Mouse (Mus musculus) ES-E14 (cell line): ENCODE measurements around the gene Hist1h1d. TPM values are rescaled to one million over a fixed set of nuclear protein-coding genes. Genes with fewer than 3 reads are reported as not detected.

Experiments
- DNase-seq: peaks from one replicate; pipeline ENCODE4 v3.0.0-alpha.2; 2013; ENCODE audit warnings: low read depth, low spot score
- H3K27ac ChIP-seq: 2 replicates; pipeline ENCODE4 v1.5.1; 2012; ENCODE audit warnings: low read depth, mild to moderate bottlenecking, low read length, moderate library complexity, mixed read lengths; ENCODE audit not compliant: poor library complexity, insufficient read depth, severe bottlenecking
- H3K36me3 ChIP-seq: 2 replicates; pipeline ENCODE4 v1.6.1; 2012; ENCODE audit warnings: mild to moderate bottlenecking, low read length, moderate library complexity, mixed read lengths; ENCODE audit not compliant: control insufficient read depth, poor library complexity, insufficient read depth, severe bottlenecking
- H3K4me1 ChIP-seq, 2 experiments: fragments of 150-350 bp in 1 of 2; sonication (generic) in 1 of 2; 2 replicates each; pipeline ENCODE4 v1.6.1; 2012; ENCODE audit warnings: low read length in 2 of 2, mild to moderate bottlenecking in 1 of 2, mixed read lengths in 1 of 2; ENCODE audit not compliant: control insufficient read depth in 2 of 2, insufficient read depth in 2 of 2, poor library complexity in 1 of 2
- H3K4me3 ChIP-seq, 2 experiments: fragments of 150-350 bp in 1 of 2; sonication (generic) in 1 of 2; 2 replicates each; pipeline ENCODE4 v1.5.1; 2012; ENCODE audit warnings: low read length in 2 of 2, low read depth in 1 of 2, mild to moderate bottlenecking in 1 of 2, mixed read lengths in 1 of 2; ENCODE audit not compliant: insufficient read depth in 1 of 2, poor library complexity in 1 of 2, severe bottlenecking in 1 of 2
- H3K9ac ChIP-seq: 2 replicates; pipeline ENCODE4 v1.6.1; 2012; ENCODE audit warnings: low read depth, mild to moderate bottlenecking, low read length, mixed read lengths; ENCODE audit not compliant: poor library complexity, insufficient read depth, severe bottlenecking
- H3K9me3 ChIP-seq: fragments of 150-350 bp; sonication (generic); 2 replicates; pipeline ENCODE4 v1.6.1; 2012; ENCODE audit warnings: low read depth, mild to moderate bottlenecking, low read length; ENCODE audit not compliant: control insufficient read depth, insufficient read depth
- CHD2 ChIP-seq: IDR thresholded peaks from 2 replicates; pipeline ENCODE4 v1.6.1; 2014; ENCODE audit warnings: mild to moderate bottlenecking, low read depth, low read length, inconsistent platforms
- HCFC1 ChIP-seq: IDR thresholded peaks from 2 replicates; pipeline ENCODE4 v1.6.1; 2012; ENCODE audit warnings: low read length, inconsistent platforms, borderline replicate concordance; ENCODE audit not compliant: insufficient read depth
- MAFK ChIP-seq: IDR thresholded peaks from 2 replicates; pipeline ENCODE4 v1.6.1; 2014; ENCODE audit warnings: mild to moderate bottlenecking, low read depth, low read length, inconsistent platforms; ENCODE audit not compliant: insufficient read depth
- ZC3H11A ChIP-seq: IDR thresholded peaks from 2 replicates; pipeline ENCODE4 v1.6.1; 2012; ENCODE audit warnings: low read depth, mild to moderate bottlenecking, inconsistent platforms, low read length, borderline replicate concordance
- ZNF384 ChIP-seq: IDR thresholded peaks from 2 replicates; pipeline ENCODE4 v1.6.1; 2012; ENCODE audit warnings: low read depth, low read length, inconsistent platforms
- in situ Hi-C, 2 experiments: fragments of 600-800 bp; cut with MboI; formaldehyde crosslinking; loops; one replicate each; pipeline ENCODE4 v1.15.1; 2025; ENCODE audit warnings: low sequenced_read_pairs in 2 of 2, inconsistent platforms in 1 of 2; ENCODE audit not compliant: unreplicated experiment in 2 of 2
- total RNA-seq: library from RNA; depleted of rRNA; stranded (reverse); fragments of 300-350 nt; gene quantifications from 2 replicates; pipeline ENCODE4 v1.2.3, GENCODE M21; 2012; rRNA removed

Hist1h1d gene
- total RNA-seq, 1 experiment, result 97.6 TPM

GRCm38 (mm10) chr13:23603182-23603699, 50.2 kb downstream of the Hist1h1d start:
- H3K27ac ChIP-seq, result no peak overlapping the region
- TF ChIP-seq CHD2 (no peak), MAFK (no peak)
- H3K4me3 ChIP-seq, result no peak overlapping the region
- no peak for DNase-seq
- H3K4me1 ChIP-seq, result no peaks in the 10 kb centered on the region
- no peaks in the 10 kb centered on the region for H3K9me3 ChIP-seq
- in situ Hi-C loops, result loop anchor here in 1 of 2 experiments (10.0 kb wide), 1 partner anchor 188 kb away; no protein-coding TSS in a partner anchor
- no peaks in the 10 kb centered on the region for H3K36me3 ChIP-seq
- H3K9ac ChIP-seq, result no peak overlapping the region

- Histone ChIP-seq H3K4me3 (no peak overlapping the region), H3K27ac (no peak overlapping the region), H3K4me1 (no peaks in the 10 kb centered on the region), H3K9ac (no peak overlapping the region), H3K9me3 (no peaks in the 10 kb centered on the region), H3K36me3 (no peaks in the 10 kb centered on the region)
- in situ Hi-C loops, result loop anchor here in 1 of 2 experiments (10.0 kb wide), 1 partner anchor 190 kb away; no protein-coding TSS in a partner anchor
- no peak for TF ChIP-seq MAFK
- TF ChIP-seq ZNF384, result no peak
- TF ChIP-seq HCFC1, result no peak
- DNase-seq, result no peak
These were observed 51.4 kb downstream of the Hist1h1d start for GRCm38 (mm10) chr13:23604452-23604851.

GRCm38 (mm10) chr13:23605052-23605451, 52.0 kb downstream of the Hist1h1d start:
- Histone ChIP-seq H3K36me3 (no peaks in the 10 kb centered on the region), H3K4me3 (no peak overlapping the region), H3K9me3 (no peaks in the 10 kb centered on the region), H3K9ac (no peak overlapping the region), H3K27ac (no peak overlapping the region), H3K4me1 (no peaks in the 10 kb centered on the region)
- TF ChIP-seq CHD2, result no peak
- in situ Hi-C loops, result loop anchor here in 1 of 2 experiments (10.0 kb wide), 1 partner anchor 190 kb away; no protein-coding TSS in a partner anchor
- no peak for DNase-seq

GRCm38 (mm10) chr13:23609209-23609608, 56.1 kb downstream of the Hist1h1d start:
- DNase-seq, result no peak
- H3K36me3 ChIP-seq, result no peaks in the 10 kb centered on the region
- H3K4me1 ChIP-seq, result no peaks in the 10 kb centered on the region
- in situ Hi-C loops, result loop anchor here in 1 of 2 experiments (10.0 kb wide), 1 partner anchor 194 kb away; no protein-coding TSS in a partner anchor
- H3K9ac ChIP-seq, result no peak overlapping the region
- no peaks in the 10 kb centered on the region for H3K9me3 ChIP-seq
- H3K4me3 ChIP-seq, result no peak overlapping the region
- no peak overlapping the region for H3K27ac ChIP-seq
- TF ChIP-seq HCFC1, result no peak
- no peak for TF ChIP-seq MAFK
- TF ChIP-seq ZC3H11A, result no peak
- no peak for TF ChIP-seq ZNF384
- TF ChIP-seq CHD2, result no peak

- Histone ChIP-seq H3K4me3 (no peak overlapping the region), H3K9ac (no peak overlapping the region), H3K9me3 (no peaks in the 10 kb centered on the region), H3K27ac (no peak overlapping the region), H3K4me1 (no peaks in the 10 kb centered on the region), H3K36me3 (no peaks in the 10 kb centered on the region)
- in situ Hi-C loops, result loop anchor here in 1 of 2 experiments (10.0 kb wide), 1 partner anchor 195 kb away; no protein-coding TSS in a partner anchor
- TF ChIP-seq ZNF384 (no peak), HCFC1 (no peak), MAFK (no peak), ZC3H11A (no peak), CHD2 (no peak)
- no peak for DNase-seq
These were observed 56.8 kb downstream of the Hist1h1d start for GRCm38 (mm10) chr13:23609844-23610243.

Other genes starting within 250 kb of the Hist1h1d start
- gene Zfp322a, start 184.1 kb upstream of the Hist1h1d start, total RNA-seq, result 15.8 and 15.9 TPM in 2 replicates
- 10.5 and 15.5 TPM in 2 replicates for gene Abt1, start 129.4 kb upstream of the Hist1h1d start, total RNA-seq
- 0.11 and 0.62 TPM in 2 replicates for gene Btn1a1, start 87.4 kb upstream of the Hist1h1d start, total RNA-seq
- gene Btn2a2, start 64.4 kb upstream of the Hist1h1d start, total RNA-seq, result 0.95 and 1.5 TPM in 2 replicates
- gene Hist1h4h, start 22.2 kb upstream of the Hist1h1d start, total RNA-seq, result 2,382 and 2,804 TPM in 2 replicates
- 1,402 and 1,887 TPM in 2 replicates for gene Hist1h2af, start 19.4 kb upstream of the Hist1h1d start, total RNA-seq
- 436 and 621 TPM in 2 replicates for gene Hist1h3g, start 17.8 kb upstream of the Hist1h1d start, total RNA-seq
- gene Hist1h2bh, start 9.9 kb upstream of the Hist1h1d start, total RNA-seq, result 98.5 and 146 TPM in 2 replicates
- gene Hist1h3f, start 9.2 kb upstream of the Hist1h1d start, total RNA-seq, result 245 and 289 TPM in 2 replicates
- 1,886 and 2,172 TPM in 2 replicates for gene Hist1h4f, start 1.6 kb upstream of the Hist1h1d start, total RNA-seq
- gene Hist1h3e, start 9.1 kb downstream of the Hist1h1d start, total RNA-seq, result 792 and 864 TPM in 2 replicates
- gene Hist1h2ae, start 18.0 kb downstream of the Hist1h1d start, total RNA-seq, result 587 and 755 TPM in 2 replicates
- gene Hist1h2bg, start 18.1 kb downstream of the Hist1h1d start, total RNA-seq, result 1,383 and 2,074 TPM in 2 replicates
- 677 and 970 TPM in 2 replicates for gene Hist1h2bf, start 20.9 kb downstream of the Hist1h1d start, total RNA-seq
- gene Hist1h2ad, start 21.1 kb downstream of the Hist1h1d start, total RNA-seq, result 1,000 and 1,148 TPM in 2 replicates
- gene Hist1h3d, start 22.5 kb downstream of the Hist1h1d start, total RNA-seq, result 80.2 and 103 TPM in 2 replicates
- gene Hist1h4d, start 28.3 kb downstream of the Hist1h1d start, total RNA-seq, result 713 and 869 TPM in 2 replicates
- 119 and 195 TPM in 2 replicates for gene Hist1h2be, start 67.9 kb downstream of the Hist1h1d start, total RNA-seq
- gene Hist1h1e, start 69.3 kb downstream of the Hist1h1d start, total RNA-seq, result 131 and 207 TPM in 2 replicates
- gene Hist1h2ac, start 130.7 kb downstream of the Hist1h1d start, total RNA-seq, result 112 and 141 TPM in 2 replicates
- gene Hist1h2bc, start 130.9 kb downstream of the Hist1h1d start, total RNA-seq, result 355 and 545 TPM in 2 replicates
- 7.7 and 13.3 TPM in 2 replicates for gene Hist1h1t, start 142.6 kb downstream of the Hist1h1d start, total RNA-seq
- gene Hist1h4c, start 145.2 kb downstream of the Hist1h1d start, total RNA-seq, result 326 and 496 TPM in 2 replicates
- gene Hfe, start 157.6 kb downstream of the Hist1h1d start, total RNA-seq, result 1.1 and 1.5 TPM in 2 replicates
- 379 and 496 TPM in 2 replicates for gene Hist1h1c, start 185.5 kb downstream of the Hist1h1d start, total RNA-seq
- gene Hist1h3c, start 192.3 kb downstream of the Hist1h1d start, total RNA-seq, result 970 and 1,161 TPM in 2 replicates
- 1,224 and 1,736 TPM in 2 replicates for gene Hist1h2bb, start 193.5 kb downstream of the Hist1h1d start, total RNA-seq
- gene Hist1h2ab, start 197.9 kb downstream of the Hist1h1d start, total RNA-seq, result 2,399 and 2,956 TPM in 2 replicates
- gene Hist1h3b, start 199.0 kb downstream of the Hist1h1d start, total RNA-seq, result 667 and 954 TPM in 2 replicates
- 1,054 and 1,339 TPM in 2 replicates for gene Hist1h4b, start 203.8 kb downstream of the Hist1h1d start, total RNA-seq
- 1,331 and 1,744 TPM in 2 replicates for gene Hist1h4a, start 208.0 kb downstream of the Hist1h1d start, total RNA-seq
- 470 and 728 TPM in 2 replicates for gene Hist1h3a, start 209.1 kb downstream of the Hist1h1d start, total RNA-seq
- gene Hist1h1a, start 210.4 kb downstream of the Hist1h1d start, total RNA-seq, result 1,149 and 1,468 TPM in 2 replicates
- gene Trim38, start 216.7 kb downstream of the Hist1h1d start, total RNA-seq, result 0.21 and 0.40 TPM in 2 replicates